Mouse (Mus musculus): Measurements from ENCODE around the gene Cacna2d3. TPM values are rescaled to one million over a fixed set of nuclear protein-coding genes. Genes with fewer than 3 reads are reported as not detected.

Gene Cacna2d3
- polyA plus RNA-seq, 1 experiment: 4.6 TPM

DNA sequence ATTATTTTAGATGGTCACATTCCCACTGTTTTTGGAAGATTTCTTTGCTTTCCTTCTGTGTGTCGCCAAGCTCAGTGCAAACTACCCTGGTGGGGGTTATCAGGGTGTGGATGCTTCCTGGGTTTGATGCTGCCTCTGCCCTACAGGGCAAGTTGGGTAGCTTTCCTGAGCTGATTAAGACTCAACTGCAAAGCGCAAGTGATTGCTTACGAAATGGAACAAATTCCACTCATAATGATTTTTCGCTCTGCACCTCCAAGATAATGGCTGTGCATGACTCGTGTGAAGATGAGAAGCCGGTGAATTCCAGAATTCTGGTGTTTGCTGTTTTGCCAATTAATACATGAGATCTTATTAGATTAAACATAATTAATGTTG lies 557.0 kb downstream of the Cacna2d3 start:
- H3K4me1 ChIP-seq (ENCODE audit: control insufficient read depth, insufficient read depth, low read length): no peaks in the 10 kb centered on the region
- no peak for TF ChIP-seq CTCF (IDR thresholded peaks at IDR 0.05; ENCODE audit: control insufficient read depth, insufficient read depth, insufficient replicate concordance, low read depth, low read length)
- TF ChIP-seq POLR2A (IDR thresholded peaks at IDR 0.05; ENCODE audit: control insufficient read depth, low read depth, low read length): no peak
- H3K36me3 ChIP-seq (ENCODE audit: control insufficient read depth, insufficient read depth, low read length): no peaks in the 10 kb centered on the region
- H3K4me3 ChIP-seq (ENCODE audit: control insufficient read depth, low read depth, low read length): no peak overlapping the region
- no peak overlapping the region for H3K27ac ChIP-seq (ENCODE audit: control insufficient read depth, insufficient read depth, low read depth, low read length)
- no peaks in the 10 kb centered on the region for H3K27me3 ChIP-seq (ENCODE audit: control insufficient read depth, insufficient read depth, low read length)

DNA sequence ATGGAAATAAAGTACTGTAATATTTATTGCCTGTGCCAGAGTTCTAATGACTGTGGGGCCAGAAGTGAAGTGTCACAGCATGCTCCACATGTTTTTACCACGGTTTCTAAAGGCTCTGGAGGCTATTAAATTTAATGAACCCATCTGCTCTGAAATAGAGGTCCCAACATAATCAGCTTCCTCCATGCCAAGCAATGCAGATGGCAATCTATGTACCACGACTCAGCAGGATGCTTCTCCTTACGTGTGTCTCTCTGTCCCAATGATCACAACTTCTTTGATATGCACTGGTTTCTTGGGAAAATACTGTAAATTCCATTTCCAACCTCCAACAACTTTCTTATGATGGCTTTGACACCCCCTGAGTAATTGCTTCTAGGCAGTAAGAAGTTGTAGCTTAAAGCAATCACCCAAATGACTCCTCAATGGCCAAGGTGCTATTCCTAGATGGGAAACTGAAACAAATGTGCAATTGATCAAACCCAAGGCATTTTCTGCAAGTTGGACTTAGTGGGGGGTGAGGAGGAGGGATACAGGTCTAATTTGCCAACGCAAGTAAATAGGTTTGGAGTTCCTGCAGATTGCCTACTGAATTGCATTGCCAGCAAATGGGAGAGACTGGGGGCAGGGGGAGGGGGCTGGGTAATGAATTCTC lies 557.5 kb downstream of the Cacna2d3 start:
- no peak overlapping the region for H3K27ac ChIP-seq (ENCODE audit: control insufficient read depth, insufficient read depth, low read depth, low read length)
- H3K4me3 ChIP-seq (ENCODE audit: control insufficient read depth, low read depth, low read length): no peak overlapping the region
- no peaks in the 10 kb centered on the region for H3K27me3 ChIP-seq (ENCODE audit: control insufficient read depth, insufficient read depth, low read length)
- TF ChIP-seq CTCF (IDR thresholded peaks at IDR 0.05; ENCODE audit: control insufficient read depth, insufficient read depth, insufficient replicate concordance, low read depth, low read length) (no peak), POLR2A (IDR thresholded peaks at IDR 0.05; ENCODE audit: control insufficient read depth, low read depth, low read length) (no peak)
- H3K36me3 ChIP-seq (ENCODE audit: control insufficient read depth, insufficient read depth, low read length): no peaks in the 10 kb centered on the region
- H3K4me1 ChIP-seq (ENCODE audit: control insufficient read depth, insufficient read depth, low read length): no peaks in the 10 kb centered on the region

DNA sequence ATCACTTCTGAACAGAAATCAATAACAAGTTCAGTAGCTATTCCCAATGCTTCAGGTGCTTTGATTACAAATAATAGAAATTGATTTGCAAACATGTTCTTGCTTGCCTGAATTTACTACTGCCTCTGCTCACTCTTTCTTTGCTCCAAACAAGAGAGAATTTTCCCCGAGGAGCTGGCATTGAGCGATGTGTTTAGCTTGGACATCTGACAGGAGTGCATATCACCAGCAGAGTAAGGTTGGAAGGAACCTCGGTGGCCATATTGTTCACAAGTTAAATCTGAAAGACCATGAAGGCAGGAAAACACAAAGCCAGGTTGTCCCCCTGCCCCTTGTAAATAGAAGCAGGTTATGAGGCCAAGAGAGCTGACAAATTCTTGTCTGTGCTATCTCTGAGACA lies 561.9 kb downstream of the Cacna2d3 start:
- Histone ChIP-seq H3K36me3 (ENCODE audit: control insufficient read depth, insufficient read depth, low read length) (no peaks in the 10 kb centered on the region), H3K4me1 (ENCODE audit: control insufficient read depth, insufficient read depth, low read length) (no peaks in the 10 kb centered on the region), H3K4me3 (ENCODE audit: control insufficient read depth, low read depth, low read length) (no peak overlapping the region), H3K27ac (ENCODE audit: control insufficient read depth, insufficient read depth, low read depth, low read length) (no peak overlapping the region), H3K27me3 (ENCODE audit: control insufficient read depth, insufficient read depth, low read length) (no peaks in the 10 kb centered on the region)
- no peak for TF ChIP-seq CTCF (IDR thresholded peaks at IDR 0.05; ENCODE audit: control insufficient read depth, insufficient read depth, insufficient replicate concordance, low read depth, low read length)
- TF ChIP-seq POLR2A (IDR thresholded peaks at IDR 0.05; ENCODE audit: control insufficient read depth, low read depth, low read length): no peak

DNA sequence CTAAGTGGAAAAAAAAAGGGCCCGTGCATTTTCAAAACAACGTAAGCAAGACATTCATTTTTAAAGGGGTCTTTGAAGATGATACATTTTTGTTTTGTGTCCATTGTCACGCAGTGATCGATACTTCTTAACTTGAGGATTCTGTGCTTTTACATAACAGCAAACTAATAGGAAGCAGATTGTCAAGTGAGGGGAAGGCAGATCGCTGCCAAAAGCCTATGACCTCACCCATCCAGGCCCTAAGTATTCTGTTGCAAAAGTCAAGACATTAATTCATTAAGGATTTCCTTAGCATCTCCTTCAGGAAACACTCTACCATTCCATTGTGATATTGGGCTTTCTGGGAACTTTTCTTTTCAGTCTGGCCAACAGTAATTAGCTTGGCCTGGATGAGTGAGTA lies 564.6 kb downstream of the Cacna2d3 start:
- no peak for TF ChIP-seq POLR2A (IDR thresholded peaks at IDR 0.05; ENCODE audit: control insufficient read depth, low read depth, low read length)
- TF ChIP-seq CTCF (IDR thresholded peaks at IDR 0.05; ENCODE audit: control insufficient read depth, insufficient read depth, insufficient replicate concordance, low read depth, low read length): no peak
- no peaks in the 10 kb centered on the region for H3K36me3 ChIP-seq (ENCODE audit: control insufficient read depth, insufficient read depth, low read length)
- no peak overlapping the region for H3K4me3 ChIP-seq (ENCODE audit: control insufficient read depth, low read depth, low read length)
- no peaks in the 10 kb centered on the region for H3K27me3 ChIP-seq (ENCODE audit: control insufficient read depth, insufficient read depth, low read length)
- no peaks in the 10 kb centered on the region for H3K4me1 ChIP-seq (ENCODE audit: control insufficient read depth, insufficient read depth, low read length)
- no peak overlapping the region for H3K27ac ChIP-seq (ENCODE audit: control insufficient read depth, insufficient read depth, low read depth, low read length)

DNA sequence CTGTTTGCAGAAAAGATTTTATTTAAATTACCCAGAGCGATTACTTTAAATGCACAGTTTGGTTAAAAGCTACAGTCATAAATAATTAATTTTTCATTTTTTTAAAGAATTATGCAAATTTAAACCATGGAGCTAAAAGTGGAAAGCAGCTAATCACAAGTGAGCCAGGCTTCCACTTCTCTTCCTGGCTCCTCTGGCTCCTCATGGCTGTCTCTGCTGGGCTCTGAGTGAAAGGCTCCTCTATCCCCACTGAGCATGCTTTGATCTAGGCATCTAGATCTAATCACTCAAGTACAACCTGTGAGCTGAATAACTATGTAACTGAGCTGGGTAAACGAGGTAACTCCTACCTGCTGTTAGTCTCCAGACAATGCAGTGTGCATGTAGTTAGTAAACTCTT lies 577.5 kb downstream of the Cacna2d3 start:
- Histone ChIP-seq H3K27ac (ENCODE audit: control insufficient read depth, insufficient read depth, low read depth, low read length) (no peak overlapping the region), H3K4me3 (ENCODE audit: control insufficient read depth, low read depth, low read length) (no peak overlapping the region), H3K27me3 (ENCODE audit: control insufficient read depth, insufficient read depth, low read length) (no peaks in the 10 kb centered on the region), H3K4me1 (ENCODE audit: control insufficient read depth, insufficient read depth, low read length) (no peaks in the 10 kb centered on the region), H3K36me3 (ENCODE audit: control insufficient read depth, insufficient read depth, low read length) (no peaks in the 10 kb centered on the region)
- no peak for TF ChIP-seq POLR2A (IDR thresholded peaks at IDR 0.05; ENCODE audit: control insufficient read depth, low read depth, low read length)
- no peak for TF ChIP-seq CTCF (IDR thresholded peaks at IDR 0.05; ENCODE audit: control insufficient read depth, insufficient read depth, insufficient replicate concordance, low read depth, low read length)

DNA sequence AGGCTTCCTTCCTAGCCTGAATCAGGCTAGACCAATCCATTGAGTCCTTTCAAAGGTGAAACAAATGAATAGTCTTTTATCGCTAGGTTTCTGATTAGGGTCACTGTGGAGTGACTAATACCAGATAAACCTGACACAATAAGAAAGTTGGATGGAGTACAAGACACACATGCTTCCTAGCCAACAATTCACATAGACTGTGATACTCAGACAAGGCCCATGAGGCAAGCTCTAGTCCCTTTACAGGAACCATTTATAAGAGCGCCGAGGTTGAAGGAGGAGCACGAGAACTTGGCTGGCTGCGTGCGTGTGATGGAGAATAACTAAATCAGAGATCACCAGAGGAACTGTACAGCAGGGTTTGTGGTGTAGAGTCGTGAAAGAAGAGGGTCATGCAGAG lies 584.0 kb downstream of the Cacna2d3 start:
- no peaks in the 10 kb centered on the region for H3K4me1 ChIP-seq (ENCODE audit: control insufficient read depth, insufficient read depth, low read length)
- TF ChIP-seq CTCF (IDR thresholded peaks at IDR 0.05; ENCODE audit: control insufficient read depth, insufficient read depth, insufficient replicate concordance, low read depth, low read length): no peak
- TF ChIP-seq POLR2A (IDR thresholded peaks at IDR 0.05; ENCODE audit: control insufficient read depth, low read depth, low read length): no peak

DNA sequence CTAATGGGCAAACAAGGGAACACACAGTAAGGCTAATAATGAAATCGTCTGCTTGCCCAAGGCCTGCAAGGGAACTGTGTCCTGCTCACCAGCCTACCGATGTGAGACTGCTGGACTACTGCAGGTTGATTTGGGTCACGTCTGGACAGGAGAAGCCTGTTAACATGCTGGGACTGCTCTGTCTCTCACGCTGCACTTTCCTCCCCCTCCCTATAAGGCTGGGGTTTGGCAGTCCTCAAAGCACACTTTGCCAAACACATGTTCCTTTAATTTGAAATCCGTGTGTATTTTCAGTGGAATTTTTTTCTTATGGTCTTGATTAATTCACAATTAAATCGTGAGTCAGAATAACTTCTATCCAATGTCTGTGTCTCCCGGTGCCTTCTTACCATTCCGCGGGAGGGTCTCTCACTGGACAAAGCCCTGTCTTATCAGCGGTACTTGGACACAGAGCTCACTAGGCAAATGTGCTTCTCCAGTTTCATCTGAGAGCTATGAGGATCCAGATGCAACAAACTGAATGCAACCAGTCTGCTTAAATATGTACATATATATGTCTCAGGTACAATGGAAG lies 584.6 kb downstream of the Cacna2d3 start:
- H3K36me3 ChIP-seq (ENCODE audit: control insufficient read depth, insufficient read depth, low read length): no peaks in the 10 kb centered on the region
- TF ChIP-seq CTCF (IDR thresholded peaks at IDR 0.05; ENCODE audit: control insufficient read depth, insufficient read depth, insufficient replicate concordance, low read depth, low read length) (no peak), POLR2A (IDR thresholded peaks at IDR 0.05; ENCODE audit: control insufficient read depth, low read depth, low read length) (no peak)
- H3K4me1 ChIP-seq (ENCODE audit: control insufficient read depth, insufficient read depth, low read length): no peaks in the 10 kb centered on the region
- no peak overlapping the region for H3K4me3 ChIP-seq (ENCODE audit: control insufficient read depth, low read depth, low read length)
- no peak overlapping the region for H3K27ac ChIP-seq (ENCODE audit: control insufficient read depth, insufficient read depth, low read depth, low read length)
- no peaks in the 10 kb centered on the region for H3K27me3 ChIP-seq (ENCODE audit: control insufficient read depth, insufficient read depth, low read length)

More for the DNA sequence above, 584.0 kb downstream of the Cacna2d3 start:
- Histone ChIP-seq H3K4me3 (ENCODE audit: control insufficient read depth, low read depth, low read length) (no peak overlapping the region), H3K27me3 (ENCODE audit: control insufficient read depth, insufficient read depth, low read length) (no peaks in the 10 kb centered on the region), H3K27ac (ENCODE audit: control insufficient read depth, insufficient read depth, low read depth, low read length) (no peak overlapping the region), H3K36me3 (ENCODE audit: control insufficient read depth, insufficient read depth, low read length) (no peaks in the 10 kb centered on the region)

Data from testis, adult 2 months (tissue).